Mouse (Mus musculus): ENCODE measurements around the gene Vegfa.

DNA sequence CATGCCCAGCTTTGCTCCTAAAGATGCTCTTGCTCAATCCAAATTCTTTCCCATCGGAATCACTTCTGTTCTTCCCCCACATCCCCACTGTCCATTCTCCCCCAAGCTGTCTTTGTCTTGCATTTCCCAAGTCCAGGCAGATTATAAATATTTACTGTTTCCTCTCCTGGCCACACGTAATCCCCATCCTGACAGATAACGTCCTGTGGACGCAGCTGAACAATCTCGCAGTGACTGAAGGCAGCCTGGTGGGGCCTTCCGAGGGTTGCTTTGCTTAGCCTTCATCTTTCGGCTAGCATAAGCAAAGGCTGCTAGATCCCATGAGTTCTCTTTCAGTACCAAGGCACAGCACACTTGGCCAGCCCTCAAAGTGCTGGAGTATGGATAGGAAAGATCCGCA, 20.0 kb downstream of the Vegfa start:
- no peak for TF ChIP-seq GATA1 (IDR thresholded peaks at IDR 0.05; ENCODE audit: low read length)
- TF ChIP-seq TAL1 (IDR thresholded peaks at IDR 0.05; ENCODE audit: low read length) = no peak

Measured in erythroblast, embryonic 14.5 days (primary cell).